Mouse (Mus musculus): ENCODE measurements around the gene Myf5. TPM values are rescaled to one million over a fixed set of nuclear protein-coding genes. Genes with fewer than 3 reads are reported as not detected.
A peak's percentile ranks its signal among the peaks of the same experiment; 100 is the strongest.

Myf5 gene
- total RNA-seq (2021) = not detected

DNA sequence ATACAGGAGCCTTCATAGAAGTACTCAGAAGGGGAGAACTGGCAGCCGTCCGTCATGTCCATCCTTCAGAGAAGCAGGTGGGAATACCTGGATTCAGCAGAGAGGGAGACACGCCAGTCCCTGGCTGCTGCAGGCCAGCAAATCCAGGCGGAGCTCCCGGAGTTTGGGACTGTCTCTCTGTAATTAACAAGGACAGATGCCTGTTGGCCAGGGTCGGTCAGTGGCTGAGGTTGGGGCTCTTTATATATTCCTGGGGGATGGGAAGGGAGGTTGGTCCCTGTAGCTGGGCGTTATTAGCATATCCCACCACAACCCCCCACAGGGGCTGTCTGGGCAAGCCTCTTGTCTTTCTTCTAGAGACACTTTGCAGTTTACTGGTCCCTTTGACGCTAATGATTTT, at the start of gene Myf5:
Gene Myf5, minus strand, starts transcription at position 265 of the 400 bp plus-strand sequence.
- intact Hi-C loops (cut with DNase I) = no loop called here
- no peak for DNase-seq (ENCODE audit: low spot score in 2 of 2)

DNA sequence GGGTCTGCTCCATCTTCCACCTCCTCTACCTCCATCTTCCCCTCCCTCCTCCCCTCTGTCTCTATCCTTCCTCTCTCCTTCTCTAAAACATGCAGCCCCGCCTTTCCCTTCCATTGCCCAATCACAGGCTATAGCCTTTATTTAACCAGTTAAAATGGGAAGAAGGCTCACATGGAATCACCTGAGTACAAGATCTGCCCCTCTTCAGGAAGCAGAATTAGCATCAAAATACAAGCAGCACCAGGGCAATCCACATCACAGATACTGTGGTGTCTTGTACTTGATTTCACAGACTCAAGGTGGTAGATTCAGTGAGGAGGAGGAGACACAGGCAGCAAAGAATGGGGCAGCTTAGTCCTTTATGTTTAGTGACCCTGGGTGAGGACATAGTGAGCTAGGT, 42.8 kb upstream of the Myf5 start:
- intact Hi-C loops (cut with DNase I) = no loop called here
- no peak for DNase-seq (ENCODE audit: low spot score in 2 of 2)

DNA sequence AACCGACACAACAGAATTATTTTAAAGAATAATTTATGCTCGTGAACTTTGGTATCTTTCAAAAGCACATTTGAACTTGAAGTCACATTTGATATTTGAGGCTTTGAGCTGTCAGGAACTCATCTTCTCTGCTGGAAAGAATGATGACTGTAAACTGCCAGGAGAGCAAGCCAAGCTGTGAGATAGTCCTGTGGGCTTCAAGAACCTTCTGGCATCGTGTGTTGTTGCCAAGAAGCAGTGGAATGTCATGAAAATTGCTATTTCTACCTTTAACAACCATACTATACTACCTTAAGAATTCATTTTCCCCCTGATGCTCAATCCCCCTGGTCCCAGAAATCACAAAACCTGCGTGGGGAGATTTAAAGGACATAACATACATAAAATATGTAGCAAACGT, 33.3 kb upstream of the Myf5 start:
- intact Hi-C loops (cut with DNase I) = no loop called here
- DNase-seq (ENCODE audit: low spot score in 2 of 2) = no peak

DNA sequence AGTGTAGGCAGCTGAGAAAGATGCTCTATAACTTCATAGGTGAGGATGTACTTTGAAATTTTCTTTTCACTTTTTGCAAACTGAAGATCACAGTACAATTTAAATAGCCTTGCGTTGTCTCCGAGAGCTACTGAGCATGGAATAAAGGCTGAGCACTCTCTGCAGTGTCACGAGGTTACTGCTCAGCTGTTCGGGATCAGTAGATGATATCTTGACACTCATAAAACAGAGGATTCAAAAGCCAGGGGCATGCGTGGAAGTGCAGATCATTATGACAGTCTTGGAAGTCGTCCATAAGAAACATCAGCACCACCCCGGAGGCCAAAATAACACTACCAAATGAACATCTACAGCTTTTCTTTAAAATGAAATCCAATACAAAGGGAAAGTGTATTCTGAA, 30.7 kb upstream of the Myf5 start:
- intact Hi-C loops (cut with DNase I) = no loop called here
- DNase-seq (ENCODE audit: low spot score in 2 of 2) = no peak

DNA sequence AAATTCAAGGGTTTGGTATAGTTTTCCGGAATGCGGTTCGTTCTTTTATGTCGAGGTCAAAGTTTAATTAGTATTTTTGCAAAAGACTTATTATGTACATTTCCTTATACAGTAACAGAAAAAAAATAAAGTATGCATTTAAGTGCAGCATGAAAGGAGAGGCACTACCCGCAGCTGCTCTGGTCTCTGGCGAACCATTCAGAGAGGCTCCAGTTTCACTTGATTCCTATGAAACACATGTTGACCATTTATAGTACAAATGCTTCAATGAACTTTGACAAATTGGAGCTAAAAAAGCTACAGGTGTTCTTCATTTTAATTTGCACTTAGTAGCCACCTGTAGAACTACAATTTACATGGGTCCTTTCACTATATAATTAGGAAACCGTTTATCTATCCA, 28.8 kb upstream of the Myf5 start:
- intact Hi-C loops (cut with DNase I) = no loop called here
- DNase-seq (ENCODE audit: low spot score in 2 of 2) = no peak

DNA sequence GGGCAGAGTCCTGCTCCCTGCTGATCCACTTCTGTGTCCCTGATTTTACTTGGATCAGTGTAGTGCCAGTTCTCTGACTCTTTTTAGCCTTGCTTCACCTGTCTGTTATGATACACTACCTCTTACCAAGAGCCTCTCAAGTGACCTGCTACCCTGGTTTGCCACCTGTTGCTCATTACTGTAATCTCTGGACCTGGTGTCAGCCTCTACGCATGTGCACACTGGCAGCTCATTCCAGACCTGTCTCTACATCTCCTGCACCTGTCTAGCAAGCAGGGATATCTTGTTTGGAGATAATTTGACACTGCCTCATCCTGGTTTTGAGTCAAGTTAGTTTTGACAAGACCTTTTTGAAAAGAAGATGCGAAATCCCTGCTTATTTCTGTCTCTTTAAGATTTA, 20.5 kb upstream of the Myf5 start:
- DNase-seq (ENCODE audit: low spot score in 2 of 2) = no peak
- intact Hi-C loops (cut with DNase I) = no loop called here

DNA sequence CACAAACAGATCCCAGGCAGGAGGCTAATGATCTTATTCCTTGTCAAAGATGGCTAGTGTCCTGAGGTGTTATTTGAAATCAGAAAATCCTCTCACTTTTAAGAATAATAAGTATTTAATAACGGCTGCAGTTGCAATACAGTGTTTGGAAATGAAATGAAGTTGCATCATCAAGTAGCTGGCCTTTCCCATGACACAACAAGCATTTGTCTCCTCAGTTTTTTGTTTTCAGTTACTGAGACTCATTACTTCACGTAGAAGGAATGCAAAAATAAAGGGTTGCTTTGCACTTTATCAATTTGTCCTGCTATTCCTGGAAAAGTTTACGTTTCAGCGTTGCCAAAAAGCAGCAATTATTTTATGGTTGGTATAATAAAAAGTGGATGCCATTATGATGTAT, 17.5 kb upstream of the Myf5 start:
- intact Hi-C loops (cut with DNase I) = no loop called here
- no peak for DNase-seq (ENCODE audit: low spot score in 2 of 2)

DNA sequence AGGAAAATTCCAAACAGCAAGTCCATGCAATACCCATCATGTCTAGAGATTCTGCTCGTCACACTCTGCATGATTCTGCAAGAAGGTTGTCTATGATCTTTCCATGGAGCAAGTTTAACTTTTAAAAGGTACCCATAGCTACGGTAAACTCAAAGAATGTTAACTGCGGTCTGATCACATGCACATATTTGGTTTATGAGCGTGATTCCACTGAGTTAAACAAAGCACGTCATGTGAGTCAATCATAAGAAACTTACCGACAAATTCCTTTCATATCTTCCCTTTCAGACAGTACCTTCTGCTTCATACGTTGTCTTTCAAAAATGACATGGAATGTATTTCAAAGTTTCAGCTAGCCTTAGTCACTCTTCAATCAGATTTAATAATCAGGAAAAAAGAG, 16.3 kb upstream of the Myf5 start:
- DNase-seq (ENCODE audit: low spot score in 2 of 2) = no peak
- intact Hi-C loops (cut with DNase I) = no loop called here

DNA sequence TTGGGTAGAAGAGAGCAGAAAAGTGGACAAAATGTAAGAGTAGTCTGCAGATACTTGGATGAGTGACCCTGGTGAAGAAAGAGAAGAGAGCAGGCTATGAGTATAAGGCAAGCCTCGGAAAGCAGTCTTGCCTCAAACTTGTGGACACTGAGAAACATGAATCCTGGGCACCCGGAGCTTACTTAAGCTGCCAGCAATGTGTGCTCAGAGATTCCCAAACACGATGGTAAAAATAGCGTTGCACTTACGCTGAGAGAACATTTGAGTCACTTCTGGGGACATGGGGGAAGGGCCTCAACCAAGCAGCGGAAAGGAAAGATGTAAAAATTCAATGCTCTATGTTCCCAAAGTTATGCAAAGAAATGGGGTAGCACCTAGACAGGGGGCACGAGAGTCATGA, 13.7 kb upstream of the Myf5 start:
- intact Hi-C loops (cut with DNase I) = no loop called here
- DNase-seq (ENCODE audit: low spot score in 2 of 2) = peak; percentile 45 to 52

DNA sequence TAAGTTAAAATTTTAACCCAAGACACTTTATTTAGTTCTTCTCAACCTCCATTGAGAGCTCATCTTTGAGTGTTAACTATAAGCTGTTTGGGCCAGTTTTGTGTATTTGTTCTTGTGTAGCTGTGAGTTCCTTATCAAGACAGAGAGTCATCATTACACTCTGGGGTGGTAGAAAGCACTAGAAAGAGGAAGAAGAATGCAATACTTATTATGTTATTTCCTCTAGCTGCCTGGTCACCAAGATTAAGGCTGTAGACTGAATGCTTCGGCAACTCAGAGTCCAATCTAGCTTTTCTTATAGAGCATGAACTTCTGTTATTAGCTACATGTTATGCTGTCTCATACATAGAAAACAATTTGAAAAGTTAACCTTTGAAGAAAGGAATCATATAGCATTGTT, 10.5 kb upstream of the Myf5 start:
- intact Hi-C loops (cut with DNase I) = no loop called here
- DNase-seq (ENCODE audit: low spot score in 2 of 2) = no peak

DNA sequence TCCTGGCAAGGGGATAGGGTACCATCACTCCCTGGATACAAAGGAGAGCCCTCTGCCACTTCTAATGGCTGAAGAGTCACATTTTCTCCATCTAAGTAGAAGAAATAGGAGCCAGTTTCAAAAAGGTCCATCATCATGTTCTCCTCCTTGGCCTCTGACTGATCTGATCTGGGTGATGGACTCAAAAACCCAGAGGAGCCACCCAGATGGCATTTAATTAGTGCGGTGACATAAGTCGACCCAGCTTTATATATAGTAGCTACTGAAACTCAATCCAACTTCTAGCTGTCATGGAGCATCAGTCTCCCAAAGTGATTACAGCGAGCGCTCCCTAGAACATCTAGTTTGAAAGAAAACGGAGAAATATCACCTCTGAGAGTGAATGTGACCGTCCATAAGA, 8.6 kb upstream of the Myf5 start, which contains the start of gene Myf6:
Gene Myf6, minus strand, starts transcription at position 170 of the 400 bp plus-strand sequence.
- DNase-seq (ENCODE audit: low spot score in 2 of 2) = no peak
- intact Hi-C loops (cut with DNase I) = no loop called here

DNA sequence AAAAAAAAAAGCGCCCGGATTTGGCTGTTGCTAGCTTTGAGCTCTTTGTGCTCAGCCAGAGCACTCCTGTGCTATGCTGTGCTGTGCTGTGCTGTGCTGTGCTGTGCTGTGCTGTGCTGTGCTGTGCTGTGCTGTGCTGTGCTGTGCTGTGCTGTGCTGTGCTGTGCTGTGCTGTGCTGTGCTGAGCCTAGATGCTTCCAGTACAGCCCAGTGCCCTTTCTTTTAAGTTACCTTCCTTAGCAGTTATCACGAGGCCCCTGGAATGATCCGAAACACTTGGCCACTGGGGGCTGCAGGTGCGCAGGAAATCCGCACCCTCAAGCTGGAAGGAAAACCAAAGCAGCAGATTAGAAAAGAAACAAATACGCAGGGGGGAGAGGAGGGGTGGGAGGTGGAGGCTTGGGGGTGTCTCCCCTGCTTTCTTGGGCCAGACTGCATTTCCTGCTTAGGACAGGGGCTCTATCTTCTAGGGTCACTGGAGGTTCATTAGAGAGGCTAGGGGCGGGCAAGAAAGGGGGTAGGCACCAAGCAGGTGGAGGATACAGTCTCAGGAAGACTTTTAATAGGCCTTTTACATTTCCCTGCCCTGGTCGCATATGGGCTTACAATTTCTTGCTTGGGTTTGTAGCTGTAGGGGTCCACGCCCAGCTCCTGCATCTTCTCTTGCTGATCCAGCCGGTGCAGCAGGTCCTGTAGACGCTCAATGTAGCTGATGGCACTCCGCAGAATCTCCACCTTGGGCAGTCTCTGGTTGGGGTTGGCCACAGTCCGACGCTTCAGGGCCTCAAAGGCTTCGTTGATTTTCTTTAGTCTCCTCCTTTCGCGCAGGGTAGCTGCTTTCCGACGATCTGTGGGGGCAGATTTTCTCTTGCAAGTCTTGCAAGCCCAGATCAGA, 7.9 kb upstream of the Myf5 start:
- DNase-seq (ENCODE audit: low spot score in 2 of 2) = no peak
- intact Hi-C loops (cut with DNase I) = no loop called here

DNA sequence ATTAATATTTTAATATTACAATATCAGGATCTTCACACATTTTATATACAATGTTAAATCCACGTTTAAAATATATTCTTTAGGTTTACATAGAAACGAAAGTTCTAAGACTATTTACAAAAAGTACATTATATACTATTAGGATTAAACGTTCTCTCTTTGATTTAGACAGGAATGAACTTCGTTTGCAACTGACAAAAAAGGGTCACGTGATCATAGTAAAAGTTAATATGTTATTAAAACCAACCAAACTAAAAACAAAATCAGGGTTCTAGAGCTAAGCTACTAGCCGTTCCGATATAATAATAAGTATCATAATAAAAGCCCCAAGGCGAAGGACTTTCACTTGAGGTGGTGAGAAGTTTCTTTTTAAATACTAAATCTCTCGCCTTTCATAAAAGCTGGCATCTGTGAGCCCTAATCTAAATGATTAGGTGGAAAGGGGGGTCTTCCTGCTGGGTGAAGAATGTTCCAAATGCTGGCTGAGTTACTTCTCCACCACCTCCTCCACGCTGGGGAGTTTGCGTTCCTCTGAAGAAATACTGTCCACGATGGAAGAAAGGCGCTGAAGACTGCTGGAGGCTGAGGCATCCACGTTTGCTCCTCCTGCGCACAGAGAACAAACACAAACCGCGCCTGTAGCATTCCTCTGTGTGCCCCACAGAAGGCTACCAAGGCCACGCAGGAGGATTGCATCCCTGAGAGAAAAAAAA, 7.1 kb upstream of the Myf5 start:
- peak; percentile 18 to 26 for DNase-seq (ENCODE audit: low spot score in 2 of 2)
- intact Hi-C loops (cut with DNase I) = no loop called here

DNA sequence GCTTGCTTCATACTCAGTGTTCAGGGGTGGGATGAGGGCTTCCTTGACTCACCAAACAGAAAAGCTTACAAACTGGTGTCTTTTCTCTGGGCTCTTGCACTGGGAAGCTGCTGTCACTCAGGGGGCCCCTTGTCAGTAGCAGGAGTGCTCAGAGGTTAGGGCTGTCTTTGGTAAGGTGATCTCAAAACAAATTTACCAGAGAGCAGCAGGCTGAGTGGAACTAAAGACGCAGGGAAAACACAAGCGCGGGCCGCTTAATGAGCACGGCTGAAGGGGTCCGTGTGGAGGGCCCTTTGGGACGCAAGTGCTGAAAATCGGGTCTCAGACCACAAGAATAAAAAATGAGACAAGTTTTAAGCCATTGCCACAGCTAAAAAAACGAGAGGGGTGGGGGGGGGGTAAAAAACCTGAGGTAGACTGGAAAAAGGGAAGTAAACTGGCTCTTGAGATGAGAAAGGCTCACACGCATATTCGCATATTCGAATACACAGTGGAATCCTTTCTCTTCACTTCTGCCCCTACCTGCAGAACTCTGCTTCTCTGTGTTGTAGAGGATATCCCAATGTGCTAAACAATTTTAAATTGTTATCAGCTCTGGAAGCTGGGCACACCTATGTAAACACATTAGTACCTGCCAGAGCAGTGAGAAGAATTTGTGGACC, 2.9 kb upstream of the Myf5 start:
- intact Hi-C loops (cut with DNase I) = no loop called here
- no peak for DNase-seq (ENCODE audit: low spot score in 2 of 2)

DNA sequence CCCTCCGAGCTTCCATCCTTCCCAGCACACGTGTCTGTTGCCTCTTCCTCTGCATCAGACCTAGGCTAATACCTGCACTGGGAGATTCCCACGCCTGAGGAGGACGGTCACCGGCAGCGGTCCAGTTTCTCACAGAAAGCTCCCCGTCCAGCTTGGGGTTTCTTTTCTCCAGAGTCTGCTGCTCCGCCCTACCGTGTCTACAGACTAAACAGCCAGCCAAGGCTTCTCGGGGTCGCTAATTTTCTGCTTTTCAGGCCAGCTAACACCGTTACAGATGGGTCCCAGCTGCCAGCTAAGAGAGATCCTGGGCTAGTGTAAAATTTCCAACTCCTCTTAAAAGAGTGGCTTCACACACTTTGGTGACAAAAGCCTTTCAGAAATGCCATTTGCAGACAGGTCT, 836 bp upstream of the Myf5 start:
- no peak for DNase-seq (ENCODE audit: low spot score in 2 of 2)
- intact Hi-C loops (cut with DNase I) = no loop called here

DNA sequence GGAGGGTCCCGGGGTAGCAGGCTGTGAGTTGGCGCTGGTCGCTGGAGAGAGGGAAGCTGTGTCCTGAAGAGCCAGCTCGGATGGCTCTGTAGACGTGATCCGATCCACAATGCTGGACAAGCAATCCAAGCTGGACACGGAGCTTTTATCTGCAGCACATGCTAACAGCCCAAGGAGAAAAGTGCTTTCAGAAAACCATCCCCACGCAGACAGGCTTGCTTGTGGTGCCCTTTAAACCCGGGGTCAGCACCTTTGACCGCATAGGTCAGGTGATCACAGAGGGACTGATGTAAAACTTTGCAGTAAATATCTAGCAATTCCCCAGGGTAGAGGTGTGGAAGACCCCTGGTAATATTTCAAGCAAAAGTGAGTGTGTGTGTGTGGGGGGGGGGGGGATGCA, 1.9 kb downstream of the Myf5 start:
- no peak for DNase-seq (ENCODE audit: low spot score in 2 of 2)
- intact Hi-C loops (cut with DNase I) = no loop called here

DNA sequence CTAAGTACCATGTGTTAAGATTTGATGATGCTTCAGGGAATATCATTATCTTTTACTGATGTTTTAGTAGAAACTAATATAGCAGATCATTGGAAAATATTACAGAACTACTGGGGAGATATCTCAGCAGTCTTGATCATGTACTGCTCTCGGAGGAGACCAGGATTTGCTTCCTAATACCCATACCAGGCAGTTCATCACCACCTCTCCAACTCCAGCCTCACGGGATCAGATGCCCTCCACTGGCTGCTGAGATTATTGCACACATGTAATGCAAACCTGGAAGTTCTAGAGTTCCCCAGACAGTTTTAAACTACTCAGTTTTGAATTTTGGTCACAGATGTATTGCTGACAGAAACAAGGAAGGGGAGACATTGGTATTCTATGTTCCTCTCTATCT, 12.4 kb downstream of the Myf5 start:
- DNase-seq (ENCODE audit: low spot score in 2 of 2) = no peak
- intact Hi-C loops (cut with DNase I) = no loop called here

DNA sequence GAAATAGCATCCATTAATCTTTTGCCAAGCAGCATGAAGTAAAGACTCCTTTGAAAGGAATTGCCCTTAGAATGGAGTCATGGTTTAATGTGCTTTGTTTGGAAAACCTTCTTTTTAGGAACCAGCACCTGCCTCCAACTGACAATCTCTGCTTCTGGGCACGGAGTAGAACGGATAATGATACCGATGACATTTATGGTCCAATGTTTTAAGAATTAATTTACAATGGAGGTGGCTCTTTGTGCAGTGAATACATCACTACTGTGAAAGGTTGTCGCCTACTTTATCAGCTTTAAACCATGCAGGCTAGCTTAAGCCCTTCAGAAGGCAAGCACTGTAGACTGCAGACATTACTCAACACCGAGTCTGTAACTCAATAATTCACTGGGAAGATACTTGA, 14.2 kb downstream of the Myf5 start:
- no peak for DNase-seq (ENCODE audit: low spot score in 2 of 2)
- intact Hi-C loops (cut with DNase I) = no loop called here

DNA sequence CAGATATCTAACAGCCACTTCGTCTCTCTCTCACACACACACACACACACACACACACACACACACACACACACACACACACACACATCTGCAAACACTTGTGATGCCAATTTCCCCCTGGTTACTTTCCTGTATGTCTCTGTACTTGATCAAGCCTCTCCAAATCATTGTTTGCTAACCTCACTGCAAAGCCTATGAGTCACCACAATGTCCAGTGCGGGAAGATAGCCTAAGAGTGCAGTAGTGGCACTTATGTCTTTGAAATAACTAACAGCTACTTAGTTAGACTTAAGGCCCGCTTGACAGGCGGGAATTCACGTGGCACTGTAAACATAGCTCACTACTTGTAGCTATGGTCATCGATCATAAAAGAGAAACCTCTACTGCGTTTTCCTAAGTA, 18.1 kb downstream of the Myf5 start:
- intact Hi-C loops (cut with DNase I) = no loop called here
- DNase-seq (ENCODE audit: low spot score in 2 of 2) = no peak

DNA sequence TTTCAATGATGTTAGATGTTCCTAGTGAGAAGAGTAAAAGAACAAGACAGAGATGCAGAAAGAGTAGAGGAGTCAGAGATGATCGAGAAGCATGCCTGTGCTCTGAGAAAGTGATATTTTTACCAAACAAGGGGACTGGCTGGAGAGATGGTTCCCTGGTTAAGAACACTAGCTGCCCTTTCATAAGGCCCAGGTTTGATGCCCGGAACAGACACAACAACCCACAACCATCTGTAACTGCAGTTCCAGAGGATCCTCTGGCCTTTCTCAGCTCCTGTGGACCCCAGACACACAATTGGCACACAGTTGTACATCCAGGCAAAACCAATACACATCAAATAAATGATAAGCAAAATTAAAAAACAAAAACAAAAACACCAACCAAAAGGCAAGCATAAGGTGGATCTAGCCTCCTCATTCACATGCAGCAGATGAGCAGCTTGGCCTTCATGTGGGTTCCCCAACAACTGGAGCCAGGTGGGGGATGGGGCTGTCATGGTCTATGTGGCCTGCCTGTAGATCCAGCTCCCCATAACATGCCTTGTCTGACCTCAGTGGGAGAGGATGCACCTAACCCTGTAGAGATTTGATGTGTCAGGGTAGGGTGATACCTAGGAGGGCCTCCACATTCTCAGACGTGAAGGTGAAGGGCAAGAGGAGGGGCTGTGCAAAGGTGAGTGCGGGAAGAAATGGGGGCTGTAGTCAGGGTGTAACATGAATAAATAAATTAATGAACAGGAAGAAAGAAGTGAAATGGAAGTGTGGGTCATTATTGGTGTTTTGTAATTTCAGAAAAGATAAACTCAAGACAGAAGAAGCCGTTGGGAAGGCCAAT, 36.2 kb downstream of the Myf5 start:
- intact Hi-C loops (cut with DNase I) = loop anchor here (10.0 kb wide), 1 partner anchor 475 kb away; no protein-coding TSS in a partner anchor
- no peak for DNase-seq (ENCODE audit: low spot score in 2 of 2)

Measured in left cerebral cortex, postnatal 36 days (tissue).